Mouse (Mus musculus): ENCODE data around the gene Cxcl15.
"Not testable (repeated sequence)": the region's sequence is repeated elsewhere in the genome, so short reads cannot be mapped to it uniquely, and the experiment has no call there.

Gene Cxcl15

DNA sequence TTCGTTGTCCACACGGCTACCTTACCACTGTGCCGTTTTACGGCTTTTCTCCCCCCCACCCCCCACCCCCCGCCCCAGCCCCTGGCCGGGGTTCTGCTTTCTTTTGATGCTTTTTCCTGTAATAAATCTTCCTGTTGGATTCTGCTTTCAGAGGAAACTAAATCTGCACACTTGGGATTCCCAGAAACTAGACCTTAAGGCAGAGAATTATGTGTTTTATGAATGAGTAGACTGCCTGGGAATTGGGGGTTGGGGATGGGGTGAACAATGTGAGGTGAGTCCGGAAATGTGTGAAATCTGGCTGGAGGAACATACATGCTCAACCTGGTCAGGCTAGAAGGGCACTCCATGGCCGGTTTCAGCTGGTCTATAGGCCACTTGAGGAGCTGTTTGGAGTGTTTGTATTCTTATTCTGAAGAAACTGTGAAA, 4.2 kb upstream of the Cxcl15 start:
- no peak for DNase-seq (ENCODE audit: low read depth)

DNA sequence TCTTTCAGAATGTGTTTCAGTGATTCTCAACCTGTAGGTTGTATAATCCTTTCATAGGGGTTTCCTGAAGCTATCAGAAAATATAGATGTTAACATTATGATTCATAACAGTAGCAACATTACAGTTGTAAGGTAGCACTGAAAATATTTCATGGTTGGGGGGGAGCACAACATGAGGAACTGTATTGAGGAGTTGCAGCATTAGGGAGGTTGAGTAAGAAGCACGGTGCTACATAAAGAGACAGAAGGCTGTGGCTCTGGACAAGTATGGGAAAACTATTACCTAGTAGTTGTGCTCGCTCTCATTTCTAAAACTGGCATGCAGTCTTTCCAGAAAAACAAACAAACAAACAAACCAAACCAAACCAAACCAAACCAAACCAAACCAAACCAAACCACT, 1.1 kb downstream of the Cxcl15 start:
- DNase-seq (ENCODE audit: low read depth), result not testable (repeated sequence)

DNA sequence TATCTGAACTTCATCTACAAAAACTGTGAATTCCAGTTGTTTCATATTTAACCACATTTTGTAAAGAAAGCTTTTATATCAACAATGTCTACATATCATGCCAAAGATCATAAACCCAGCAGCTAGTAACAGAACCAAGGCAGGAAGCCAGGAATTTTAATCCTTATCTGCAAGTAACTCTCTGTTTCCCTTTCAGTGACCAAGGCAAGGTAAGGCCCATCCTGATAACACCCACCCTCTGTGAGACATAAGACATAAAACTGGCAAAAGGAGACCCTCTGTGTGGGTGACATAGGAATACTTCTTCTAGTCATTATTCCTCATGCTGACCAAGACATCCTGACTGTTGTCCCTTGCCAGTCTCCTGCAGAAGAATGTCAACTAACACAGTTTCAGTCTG, 10.2 kb downstream of the Cxcl15 start:
- DNase-seq (ENCODE audit: low read depth), result no peak

DNA sequence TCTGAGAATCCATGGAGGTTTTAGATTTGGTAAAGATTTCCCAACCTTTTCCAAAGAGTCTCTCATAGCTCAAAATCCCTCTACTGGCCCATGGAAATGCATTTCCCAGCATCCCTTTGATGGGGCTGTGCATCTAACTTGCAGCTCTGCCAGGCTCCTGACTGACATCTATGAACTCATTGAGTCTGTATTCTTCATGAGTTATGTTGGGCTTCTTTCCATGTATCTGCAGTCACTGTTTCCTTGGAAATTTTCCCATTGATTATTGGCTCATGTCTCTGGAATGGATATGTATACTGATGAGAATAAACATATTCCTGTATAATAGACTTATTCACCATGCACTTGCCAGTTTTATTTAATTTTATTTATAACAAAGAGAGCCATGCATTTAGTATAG, 11.7 kb downstream of the Cxcl15 start:
- DNase-seq (ENCODE audit: low read depth), result no peak

GRCm38 (mm10) chr5:90807176-90807950, 13.0 kb downstream of the Cxcl15 start:
- DNase-seq (ENCODE audit: low read depth), result no peak

DNA sequence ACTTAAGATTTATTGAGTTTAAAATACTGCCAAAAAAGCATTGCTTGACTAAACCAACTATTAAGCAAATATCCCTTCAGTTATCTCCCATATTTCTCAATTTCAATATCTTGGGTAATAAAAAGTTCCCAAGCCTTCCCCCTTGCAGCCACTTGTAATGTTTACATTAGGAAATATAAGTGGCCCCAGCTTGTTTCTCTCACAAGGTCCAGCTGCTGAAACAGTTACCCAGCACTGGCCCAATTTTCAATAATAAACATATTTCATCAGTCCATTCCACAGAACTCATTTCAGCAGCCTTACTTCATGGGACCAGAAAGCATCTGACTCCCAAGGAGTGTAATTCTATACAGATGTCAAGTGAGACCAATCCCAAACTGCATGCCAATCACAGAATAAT, 25.4 kb downstream of the Cxcl15 start:
- no peak for DNase-seq (ENCODE audit: low read depth)

DNA sequence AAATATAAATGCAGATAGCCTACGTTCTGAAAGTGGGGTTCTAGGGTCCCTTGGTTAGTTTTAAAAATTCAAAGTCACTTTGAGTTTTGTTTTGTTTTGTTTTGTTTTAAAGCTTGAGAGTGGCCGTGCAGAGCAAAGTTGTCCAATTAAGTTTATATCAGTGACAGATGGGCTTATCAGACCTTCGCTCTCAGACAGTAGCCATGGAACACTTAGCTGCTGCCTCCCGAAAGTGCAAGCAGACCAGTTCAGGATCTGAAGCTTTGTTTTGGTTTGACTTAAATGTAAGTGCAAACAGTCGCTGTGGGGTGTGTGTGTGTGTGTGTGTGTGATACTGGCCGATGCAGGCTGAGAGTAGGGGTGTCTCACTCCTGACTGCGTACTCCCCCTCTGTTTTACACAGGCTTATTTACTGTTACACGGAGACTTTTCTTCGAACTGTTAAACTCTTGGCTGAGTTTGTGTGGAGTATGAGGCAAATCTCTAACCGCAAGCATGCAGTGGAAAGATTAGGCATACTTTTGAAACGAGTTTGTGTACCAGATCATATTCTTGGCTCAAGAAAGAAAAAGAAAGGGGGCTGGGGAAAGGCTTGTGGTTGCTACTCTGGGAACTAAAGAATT, 37.9 kb downstream of the Cxcl15 start:
- DNase-seq (ENCODE audit: low read depth), result no peak

DNA sequence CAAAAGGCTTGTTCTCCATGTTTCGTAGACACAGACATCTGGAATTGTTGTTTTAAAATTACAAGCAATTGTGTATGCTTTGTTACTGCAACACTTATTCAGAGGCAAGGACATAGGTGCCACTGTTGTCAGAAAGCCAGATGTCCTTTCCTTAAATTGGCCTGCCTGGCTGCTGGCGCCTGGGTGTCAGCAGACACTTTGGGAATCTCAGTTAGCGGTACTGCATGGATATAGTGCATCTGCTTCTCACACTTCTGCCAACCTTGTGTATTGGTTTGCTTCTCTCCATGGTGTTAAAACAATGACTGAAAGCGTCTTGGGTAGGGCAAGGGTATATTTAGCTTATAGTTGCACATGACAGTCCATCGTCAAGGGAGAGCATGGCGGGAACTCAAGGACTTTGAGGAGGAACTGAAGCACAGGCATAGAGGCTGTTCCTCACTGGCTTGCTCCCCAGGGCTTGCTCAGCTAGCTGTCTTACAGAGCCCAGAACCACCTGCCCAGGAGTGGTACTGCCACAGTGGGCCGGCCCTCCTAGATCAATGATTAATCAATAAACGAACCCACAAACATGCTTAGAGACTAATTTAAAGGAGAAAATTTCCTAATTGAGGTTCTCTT, 38.5 kb downstream of the Cxcl15 start:
- DNase-seq (ENCODE audit: low read depth), result no peak

DNA sequence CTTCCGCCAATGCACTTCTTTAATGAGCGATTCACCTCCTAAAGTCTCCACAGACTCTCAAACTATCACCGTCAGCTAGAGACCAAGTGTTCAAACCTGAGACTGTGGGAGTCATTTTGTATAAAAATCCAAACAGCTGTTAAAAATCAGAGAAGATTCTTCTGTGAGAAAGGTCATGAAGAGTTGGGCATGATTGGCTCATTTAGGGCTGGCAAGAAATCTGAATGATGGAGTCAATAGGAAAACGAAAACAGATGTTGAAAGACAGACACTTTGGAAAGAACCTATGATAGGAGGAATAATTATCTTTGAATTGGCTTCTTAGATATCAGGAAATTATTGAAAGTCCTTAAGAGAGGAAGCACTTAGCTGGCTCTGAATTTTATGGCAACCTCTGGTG, 40.1 kb downstream of the Cxcl15 start:
- no peak for DNase-seq (ENCODE audit: low read depth)

- no peak for DNase-seq (ENCODE audit: low read depth)
These were observed 44.2 kb downstream of the Cxcl15 start for GRCm38 (mm10) chr5:90838582-90838981.

GRCm38 (mm10) chr5:90840902-90841869, 46.9 kb downstream of the Cxcl15 start:
- DNase-seq (ENCODE audit: low read depth), result no peak

DNA sequence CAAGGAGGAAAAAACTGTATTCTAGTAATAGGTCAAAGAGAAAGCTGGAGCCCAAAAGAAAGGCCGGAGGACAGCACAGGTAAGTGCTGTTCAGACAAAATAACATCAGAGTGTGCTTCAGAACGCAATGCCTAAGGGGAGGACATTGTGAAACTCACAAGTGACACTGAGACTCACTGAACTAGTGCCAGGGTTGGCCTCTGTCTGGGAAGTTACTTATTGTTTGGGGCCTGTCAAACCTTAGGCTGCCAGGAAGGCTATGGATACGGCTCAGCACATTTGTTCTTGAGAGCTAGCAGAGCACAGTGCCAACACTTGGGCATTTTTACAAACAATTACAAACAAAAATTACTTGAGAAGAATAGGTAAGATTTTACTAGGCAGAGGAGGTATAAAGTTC, 49.6 kb downstream of the Cxcl15 start:
- DNase-seq (ENCODE audit: low read depth), result no peak

- DNase-seq (ENCODE audit: low read depth), result not testable (repeated sequence)
These were observed 55.8 kb downstream of the Cxcl15 start for GRCm38 (mm10) chr5:90850096-90850495.

DNA sequence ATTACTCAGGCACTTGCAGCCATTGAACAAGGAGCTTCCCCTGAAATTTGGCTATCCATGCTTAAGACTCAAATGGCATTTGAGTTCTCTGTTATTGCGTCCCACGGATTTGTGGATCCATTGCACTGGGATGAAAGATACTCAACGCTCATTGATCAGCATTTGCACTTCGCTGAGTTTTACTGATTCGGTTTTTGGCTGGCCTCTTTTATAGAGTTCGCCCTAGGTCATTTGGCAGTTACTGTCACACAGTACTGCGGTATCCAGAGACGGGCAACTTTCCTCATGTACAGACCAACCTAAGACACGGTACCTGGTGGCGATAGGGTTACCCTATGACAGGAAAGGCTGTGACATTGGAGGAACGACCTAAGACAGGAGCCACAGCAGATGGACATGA, 57.1 kb downstream of the Cxcl15 start:
- DNase-seq (ENCODE audit: low read depth), result not testable (repeated sequence)
